Mouse (Mus musculus) limb, embryonic 14.5 days (tissue): Measurements from ENCODE around the gene Sdhaf2. TPM values are rescaled to one million over a fixed set of nuclear protein-coding genes. Genes with fewer than 3 reads are reported as not detected.
"Not testable (repeated sequence)": the region's sequence is repeated elsewhere in the genome, so short reads cannot be mapped to it uniquely, and the experiment has no call there.

Experiments
- ATAC-seq: fragments of 200-750 bp; cut with Nextera tagmentation; 2 replicates; pipeline ENCODE4 v1.8.0; 2017; ENCODE audit warnings: low read depth, moderate number of reproducible peaks, moderate TSS enrichment; ENCODE audit not compliant: low FRiP score
- DNase-seq: peaks from one replicate; pipeline ENCODE4 v3.0.0-alpha.2; 2015; ENCODE audit warnings: low spot score
- H3K27ac ChIP-seq: fragments of 300-500 bp; sonication (generic); replicated peaks from 2 replicates; pipeline ENCODE4 v1.5.1; 2014; ENCODE audit warnings: low read depth, mild to moderate bottlenecking, low read length, moderate library complexity, mixed read lengths
- H3K27me3 ChIP-seq: fragments of 300-500 bp; sonication (generic); 2 replicates; pipeline ENCODE4 v1.6.1; 2014; ENCODE audit warnings: low read length, mixed read lengths; ENCODE audit not compliant: control insufficient read depth, insufficient read depth
- H3K36me3 ChIP-seq: fragments of 300-500 bp; sonication (generic); 2 replicates; pipeline ENCODE4 v1.6.1; 2014; ENCODE audit warnings: mild to moderate bottlenecking, low read length, moderate library complexity, mixed read lengths; ENCODE audit not compliant: control insufficient read depth, insufficient read depth
- H3K4me1 ChIP-seq: fragments of 300-500 bp; sonication (generic); 2 replicates; pipeline ENCODE4 v1.6.1; 2014; ENCODE audit warnings: antibody characterized with exemption, low read length, mixed read lengths; ENCODE audit not compliant: control insufficient read depth, insufficient read depth
- H3K4me2 ChIP-seq: fragments of 300-500 bp; sonication (generic); replicated peaks from 2 replicates; pipeline ENCODE4 v1.6.1; 2014; ENCODE audit warnings: low read depth, mild to moderate bottlenecking, low read length, moderate library complexity; ENCODE audit not compliant: severe bottlenecking
- H3K4me3 ChIP-seq: fragments of 300-500 bp; sonication (generic); replicated peaks from 2 replicates; pipeline ENCODE4 v1.5.1; 2014; ENCODE audit warnings: low read length
- H3K9ac ChIP-seq: fragments of 300-500 bp; sonication (generic); 2 replicates; pipeline ENCODE4 v1.6.1; 2014; ENCODE audit warnings: mild to moderate bottlenecking, low read depth, low read length, moderate library complexity; ENCODE audit not compliant: severe bottlenecking
- H3K9me3 ChIP-seq: fragments of 300-500 bp; sonication (generic); 2 replicates; pipeline ENCODE4 v1.6.1; 2016; ENCODE audit warnings: low read length; ENCODE audit not compliant: control insufficient read depth
- POLR2A ChIP-seq: fragments of 200-500 bp; IDR thresholded peaks from 2 replicates; pipeline ENCODE4 v1.8.0; 2012; ENCODE audit warnings: inconsistent platforms, mild to moderate bottlenecking, moderate library complexity, borderline replicate concordance; ENCODE audit not compliant: insufficient read depth, insufficient read length; ENCODE audit errors: extremely low read depth
- WGBS: fragments of 180-500 bp; shearing (Covaris S2); extraction: QIAGEN DNeasy Blood & Tissue Kit; methylation state at CpG from one replicate; pipeline ENCODE4 v1.1.7; 2014; 5-methylcytosine and 5-hydroxymethylcytosine counted together
- polyA plus RNA-seq, 2 experiments: library from polyadenylated mRNA; depleted of rRNA in 1 of 2; stranded (reverse) in 1 of 2; unstranded in 1 of 2; fragments of >200 nt; fragmentation: Nextera tagmentation in 1 of 2; extraction: Ambion mirVana in 1 of 2; gene quantifications; 2 replicates each; pipeline versions ENCODE4 v1.2.1 to v1.2.3; 2012 to 2014

Sdhaf2 gene
- polyA plus RNA-seq, 2 experiments, result 49.2 to 64.6 TPM

DNA sequence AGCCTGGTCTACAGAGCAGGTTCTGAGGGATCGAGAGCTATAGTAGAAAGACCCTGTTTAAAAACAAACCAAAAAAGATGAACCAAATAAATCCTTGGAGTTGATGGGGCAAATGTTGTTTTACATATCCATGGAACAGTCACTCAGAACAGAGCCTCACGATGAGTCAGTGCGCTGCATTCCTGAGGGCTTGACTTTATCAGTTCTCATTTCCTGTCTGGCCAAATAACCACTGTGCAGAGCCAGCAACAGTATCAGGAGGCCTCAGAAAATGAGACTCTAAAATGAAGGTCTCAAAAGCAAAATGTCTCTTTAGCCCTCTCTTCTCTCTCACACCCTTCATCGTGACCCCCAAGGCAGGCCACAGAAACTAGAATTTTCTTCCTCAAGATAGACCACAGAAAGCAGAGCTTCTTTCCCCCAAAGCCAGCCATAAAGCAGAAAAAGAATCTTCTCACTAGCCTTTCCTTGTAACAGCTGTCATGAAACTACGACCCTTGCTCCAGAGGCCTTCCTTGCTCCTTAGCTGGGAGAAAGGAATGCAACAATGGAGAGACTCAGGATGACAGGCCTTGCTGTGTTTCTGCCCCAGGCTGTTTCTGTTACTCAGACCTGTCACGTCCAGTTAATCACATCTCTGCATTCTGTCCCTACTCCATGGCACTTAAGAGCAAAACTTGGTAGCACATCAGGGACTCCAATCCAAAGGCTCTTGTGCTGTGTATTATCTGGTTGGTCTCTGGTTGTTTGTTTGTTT is 35.8 kb upstream of the Sdhaf2 start:
- Histone ChIP-seq H3K4me1 (peaks cover under 1% of the 10 kb centered on the region), H3K36me3 (no peaks in the 10 kb centered on the region), H3K27me3 (no peaks in the 10 kb centered on the region), H3K9ac (no peak overlapping the region), H3K9me3 (no peaks in the 10 kb centered on the region), H3K27ac (0 out of 2 replicates have a peak overlapping the region, but pooled peaks have one; percentile 8), H3K4me2 (no peak overlapping the region), H3K4me3 (no peak overlapping the region)
- no peak for ATAC-seq
- no peak for TF ChIP-seq POLR2A
- 51% methylated on average over 6 of the region's 6 CpGs for WGBS
- DNase-seq, result peak; percentile 45

DNA sequence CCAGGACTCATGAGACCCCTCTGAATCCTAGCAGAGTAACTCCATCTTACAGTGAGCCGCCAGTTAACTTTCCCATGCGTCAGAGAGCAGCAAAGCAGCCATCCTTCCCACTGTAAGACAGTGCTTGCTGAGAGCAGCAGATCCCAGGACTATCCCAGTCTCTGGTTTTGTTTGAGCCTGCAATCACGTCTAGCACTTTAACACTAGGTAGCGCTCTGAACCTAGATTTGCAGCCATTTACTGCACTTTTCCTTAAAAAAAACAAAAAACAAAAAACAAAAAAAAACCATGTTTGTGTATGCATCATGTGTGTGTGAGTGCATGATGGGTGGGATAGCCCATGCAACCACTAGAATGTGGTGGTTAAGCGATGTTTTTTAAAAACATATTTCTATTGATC is 34.2 kb upstream of the Sdhaf2 start:
- DNase-seq (peak; percentile 27), ATAC-seq (no peak)
- H3K9me3 ChIP-seq, result no peaks in the 10 kb centered on the region
- no peaks in the 10 kb centered on the region for H3K36me3 ChIP-seq
- 34% methylated on average over 5 of the region's 5 CpGs for WGBS
- no peak overlapping the region for H3K9ac ChIP-seq
- peaks cover 10% of the 10 kb centered on the region for H3K4me1 ChIP-seq
- no peaks in the 10 kb centered on the region for H3K27me3 ChIP-seq
- H3K27ac ChIP-seq, result no peak overlapping the region
- no peak overlapping the region for H3K4me2 ChIP-seq
- no peak overlapping the region for H3K4me3 ChIP-seq
- no peak for TF ChIP-seq POLR2A

DNA sequence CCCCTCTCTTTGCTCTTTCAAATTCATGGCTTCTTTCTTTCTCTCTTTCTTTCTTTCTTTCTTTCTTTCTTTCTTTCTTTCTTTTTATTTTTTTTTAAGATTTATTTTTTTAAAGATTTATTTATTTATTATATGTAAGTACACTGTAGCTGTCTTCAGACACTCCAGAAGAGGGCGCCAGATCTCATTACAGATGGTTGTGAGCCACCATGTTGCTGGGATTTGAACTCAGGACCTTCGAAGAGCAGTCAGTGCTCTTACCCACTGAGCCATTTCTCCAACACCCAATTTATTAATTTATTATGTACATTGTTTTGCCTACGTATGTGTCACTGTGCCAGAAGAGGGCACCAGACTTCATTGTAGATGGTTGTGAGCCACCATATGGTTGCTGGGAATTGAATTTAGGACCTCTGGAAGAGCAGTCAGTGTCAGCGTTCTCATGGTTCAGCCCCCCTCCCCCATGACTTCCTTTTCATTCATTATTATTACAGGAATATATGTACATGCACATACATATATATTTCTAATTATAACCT is 32.0 kb upstream of the Sdhaf2 start:
- H3K36me3 ChIP-seq, result not testable (repeated sequence)
- 70% methylated on average over 4 of the region's 4 CpGs for WGBS

DNA sequence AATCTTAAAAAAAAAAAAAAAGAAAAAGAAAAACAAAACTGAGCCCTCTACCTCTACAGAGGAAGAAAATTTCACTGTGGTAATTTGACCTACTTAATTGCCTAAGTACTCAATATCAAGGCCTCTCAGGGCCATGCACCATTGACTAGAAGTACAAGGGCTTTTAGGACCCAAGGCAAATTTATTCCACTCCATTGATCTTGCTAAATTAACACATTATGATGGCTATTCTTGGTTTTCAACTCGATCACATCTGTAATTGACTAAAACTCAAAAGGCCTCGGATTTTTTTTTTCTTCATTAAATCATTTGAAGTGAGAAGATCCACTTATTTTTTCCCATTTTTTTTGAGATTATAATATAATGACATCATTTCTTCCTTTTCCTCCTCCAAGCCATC is 31.5 kb upstream of the Sdhaf2 start:
- H3K27me3 ChIP-seq, result no peaks in the 10 kb centered on the region
- DNase-seq (no peak), ATAC-seq (no peak)
- no peak for TF ChIP-seq POLR2A
- peaks cover 15% of the 10 kb centered on the region for H3K4me1 ChIP-seq
- H3K4me3 ChIP-seq, result no peak overlapping the region
- H3K27ac ChIP-seq, result no peak overlapping the region
- WGBS, result 78% methylated on average over 2 of the region's 2 CpGs
- H3K9ac ChIP-seq, result no peak overlapping the region
- no peak overlapping the region for H3K4me2 ChIP-seq
- H3K9me3 ChIP-seq, result no peaks in the 10 kb centered on the region
- 0 out of 2 replicates have a peak, but pooled peaks cover 5% of the 10 kb centered on the region for H3K36me3 ChIP-seq

More for the DNA sequence above, 32.0 kb upstream of the Sdhaf2 start:
- not testable (repeated sequence) for H3K4me2 ChIP-seq, DNase-seq, H3K27me3 ChIP-seq, H3K9me3 ChIP-seq, H3K9ac ChIP-seq, H3K27ac ChIP-seq, H3K4me3 ChIP-seq, ATAC-seq
- peaks cover 15% of the 10 kb centered on the region for H3K4me1 ChIP-seq

DNA sequence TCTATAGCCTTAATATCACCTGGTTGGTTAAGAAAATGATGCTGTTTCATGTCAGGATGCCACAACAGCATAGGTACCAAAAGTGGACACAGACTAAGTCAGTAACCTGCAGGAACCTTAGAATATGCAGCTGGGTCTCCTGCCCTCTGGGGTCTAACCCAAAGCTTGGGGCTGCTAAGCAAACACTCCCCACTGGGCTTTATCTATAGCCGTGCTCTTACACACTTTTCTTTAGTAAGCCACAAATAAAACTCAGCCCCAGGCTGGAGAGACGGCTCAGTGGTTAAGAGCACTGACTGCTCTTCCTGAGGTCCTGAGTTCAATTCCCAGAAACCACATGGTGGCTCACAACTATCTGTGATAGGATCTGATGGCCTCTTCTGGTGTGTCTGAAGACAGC is 31.1 kb upstream of the Sdhaf2 start:
- 66% methylated on average over 2 of the region's 2 CpGs for WGBS
- ATAC-seq (no peak), DNase-seq (no peak)
- Histone ChIP-seq H3K36me3 (0 out of 2 replicates have a peak, but pooled peaks cover 8% of the 10 kb centered on the region), H3K27me3 (no peaks in the 10 kb centered on the region), H3K9me3 (no peaks in the 10 kb centered on the region), H3K9ac (no peak overlapping the region), H3K4me1 (peaks cover 15% of the 10 kb centered on the region), H3K4me3 (no peak overlapping the region), H3K27ac (no peak overlapping the region), H3K4me2 (no peak overlapping the region)
- TF ChIP-seq POLR2A, result no peak
